Mouse (Mus musculus) midbrain, postnatal 0 days (tissue): ENCODE data around the gene Zfp91. TPM values are rescaled to one million over a fixed set of nuclear protein-coding genes. Genes with fewer than 3 reads are reported as not detected.
A peak's percentile ranks its signal among the peaks of the same experiment; 100 is the strongest.

ENCODE experiments used
- ATAC-seq: fragments of 200-750 bp; cut with Nextera tagmentation; 2 replicates; pipeline ENCODE4 v1.8.0; 2017; ENCODE audit warnings: moderate number of reproducible peaks, mild to moderate bottlenecking, moderate TSS enrichment, moderate library complexity; ENCODE audit not compliant: low FRiP score
- DNase-seq: peaks from one replicate; pipeline ENCODE4 v3.0.0-alpha.2; 2015; ENCODE audit warnings: low spot score
- H3K27ac ChIP-seq: fragments of 300-500 bp; sonication (generic); 2 replicates; pipeline ENCODE4 v1.5.1; 2014; ENCODE audit warnings: low read depth, mild to moderate bottlenecking, low read length, mixed read lengths
- H3K27me3 ChIP-seq: fragments of 300-500 bp; sonication (generic); 2 replicates; pipeline ENCODE4 v1.6.1; 2014; ENCODE audit warnings: low read length, control low read depth, mixed read lengths; ENCODE audit not compliant: insufficient read depth
- H3K36me3 ChIP-seq: fragments of 300-500 bp; sonication (generic); 2 replicates; pipeline ENCODE4 v1.6.1; 2014; ENCODE audit warnings: low read length, control low read depth, mixed read lengths; ENCODE audit not compliant: insufficient read depth
- H3K4me1 ChIP-seq: fragments of 300-500 bp; sonication (generic); 2 replicates; pipeline ENCODE4 v1.6.1; 2014; ENCODE audit warnings: mild to moderate bottlenecking, control low read depth, antibody characterized with exemption, low read length, mixed read lengths; ENCODE audit not compliant: insufficient read depth
- H3K4me2 ChIP-seq: fragments of 300-500 bp; sonication (generic); 2 replicates; pipeline ENCODE4 v1.6.1; 2014; ENCODE audit warnings: low read depth, mild to moderate bottlenecking, low read length, mixed read lengths; ENCODE audit not compliant: poor library complexity, severe bottlenecking
- H3K4me3 ChIP-seq: fragments of 300-500 bp; sonication (generic); 2 replicates; pipeline ENCODE4 v1.5.1; 2014; ENCODE audit warnings: low read depth, mild to moderate bottlenecking, low read length, moderate library complexity
- H3K9ac ChIP-seq: fragments of 300-500 bp; sonication (generic); replicated peaks from 2 replicates; pipeline ENCODE4 v1.6.1; 2014; ENCODE audit warnings: mild to moderate bottlenecking, low read length, moderate library complexity, mixed read lengths; ENCODE audit not compliant: poor library complexity, severe bottlenecking
- H3K9me3 ChIP-seq: fragments of 300-500 bp; sonication (generic); 2 replicates; pipeline ENCODE4 v1.6.1; 2016; ENCODE audit warnings: low read length, control low read depth
- CTCF ChIP-seq: IDR thresholded peaks from 2 replicates; pipeline ENCODE4 v1.5.1; 2016; ENCODE audit warnings: antibody characterized with exemption, mild to moderate bottlenecking
- WGBS: fragments of 180-500 bp; shearing (Covaris S2); extraction: QIAGEN DNeasy Blood & Tissue Kit; methylation state at CpG from one replicate; pipeline ENCODE4 v1.1.7; 2014; 5-methylcytosine and 5-hydroxymethylcytosine counted together
- polyA plus RNA-seq: library from polyadenylated mRNA; unstranded; fragments of >200 nt; fragmentation: Nextera tagmentation; extraction: Ambion mirVana; gene quantifications from 2 replicates; pipeline ENCODE4 v1.2.1, GENCODE M21; 2015
- total RNA-seq: library from RNA; depleted of rRNA; stranded (reverse); fragments of >200 nt; gene quantifications from 2 replicates; pipeline ENCODE4 v1.2.3, GENCODE M21; 2014

Zfp91 gene
- total and polyA plus RNA-seq, 2 experiments from 2014 or later = 12.8 to 52.5 TPM

- WGBS = 0% methylated on average over 7 of the region's 7 CpGs
- Histone ChIP-seq H3K27ac (peak overlapping the region; percentile 100), H3K36me3 (no peaks in the 10 kb centered on the region), H3K4me2 (peak overlapping the region; percentile 75), H3K27me3 (no peaks in the 10 kb centered on the region), H3K9ac (peak overlapping the region; percentile 51), H3K4me1 (no peaks in the 10 kb centered on the region), H3K9me3 (no peaks in the 10 kb centered on the region), H3K4me3 (peak overlapping the region; percentile 74)
- TF ChIP-seq CTCF = peak; percentile 72
- DNase-seq (peak; percentile 79), ATAC-seq (no peak)
These were observed 1.1 kb upstream of the Zfp91 start for GRCm38 (mm10) chr19:12797071-12797470.

GRCm38 (mm10) chr19:12796328-12796931 lies 504 bp upstream of the Zfp91 start:
- peak; percentile 50 for DNase-seq
- peak; percentile 0; the same call in 1 of the 2 replicates for ATAC-seq

GRCm38 (mm10) chr19:12795110-12795509 lies 816 bp downstream of the Zfp91 start:
- Histone ChIP-seq H3K27ac (peak overlapping the region; percentile 100), H3K27me3 (no peaks in the 10 kb centered on the region), H3K4me1 (no peaks in the 10 kb centered on the region), H3K4me2 (peak overlapping the region; percentile 66), H3K36me3 (no peaks in the 10 kb centered on the region), H3K4me3 (peak overlapping the region; percentile 74), H3K9ac (peak overlapping the region; percentile 95), H3K9me3 (no peaks in the 10 kb centered on the region)
- DNase-seq (no peak), ATAC-seq (peak; percentile 26)
- WGBS = 0% methylated on average over 14 of the region's 63 CpGs
- TF ChIP-seq CTCF = no peak

More at GRCm38 (mm10) chr19:12796328-12796931, 504 bp upstream of the Zfp91 start:
- H3K4me2 ChIP-seq = peak overlapping the region; percentile 75
- no peak for TF ChIP-seq CTCF
- no peaks in the 10 kb centered on the region for H3K27me3 ChIP-seq
- H3K4me3 ChIP-seq = peak overlapping the region; percentile 74
- H3K9me3 ChIP-seq = no peaks in the 10 kb centered on the region
- H3K9ac ChIP-seq = peak overlapping the region; percentile 51
- no peaks in the 10 kb centered on the region for H3K4me1 ChIP-seq
- WGBS = under 1% methylated on average over 29 of the region's 29 CpGs
- peak overlapping the region; percentile 100 for H3K27ac ChIP-seq
- H3K36me3 ChIP-seq = no peaks in the 10 kb centered on the region

- Histone ChIP-seq H3K27ac (peak overlapping the region; percentile 100), H3K27me3 (no peaks in the 10 kb centered on the region), H3K4me3 (peak overlapping the region; percentile 74), H3K36me3 (no peaks in the 10 kb centered on the region), H3K4me2 (peak overlapping the region; percentile 66), H3K9ac (peak overlapping the region; percentile 95), H3K4me1 (no peaks in the 10 kb centered on the region), H3K9me3 (no peaks in the 10 kb centered on the region)
- peak; percentile 85 for TF ChIP-seq CTCF
- WGBS = 2% methylated on average over 23 of the region's 39 CpGs
- peak; percentile 67 for ATAC-seq
- peak; percentile 92 for DNase-seq
These were observed 1.6 kb downstream of the Zfp91 start for GRCm38 (mm10) chr19:12794056-12795044.

GRCm38 (mm10) chr19:12792374-12792773 lies 3.6 kb downstream of the Zfp91 start:
- Histone ChIP-seq H3K36me3 (no peaks in the 10 kb centered on the region), H3K4me1 (no peaks in the 10 kb centered on the region), H3K4me2 (no peak overlapping the region), H3K9me3 (no peaks in the 10 kb centered on the region), H3K27me3 (no peaks in the 10 kb centered on the region), H3K9ac (no peak overlapping the region), H3K27ac (no peak overlapping the region), H3K4me3 (no peak overlapping the region)
- DNase-seq = no peak
- ATAC-seq = no peak
- no peak for TF ChIP-seq CTCF

- H3K4me3 ChIP-seq = no peak overlapping the region
- no peaks in the 10 kb centered on the region for H3K36me3 ChIP-seq
- no peak overlapping the region for H3K4me2 ChIP-seq
- no peak for TF ChIP-seq CTCF
- no peaks in the 10 kb centered on the region for H3K27me3 ChIP-seq
- no peak for DNase-seq
- no peaks in the 10 kb centered on the region for H3K4me1 ChIP-seq
- 78% methylated on average over 4 of the region's 4 CpGs for WGBS
- no peaks in the 10 kb centered on the region for H3K9me3 ChIP-seq
- no peak overlapping the region for H3K27ac ChIP-seq
- no peak for ATAC-seq
- no peak overlapping the region for H3K9ac ChIP-seq
These were observed 8.2 kb downstream of the Zfp91 start for GRCm38 (mm10) chr19:12787721-12788120.
